Mouse (Mus musculus) intestine, embryonic 14.5 days (tissue): ENCODE results near the gene Tsen54. TPM values are rescaled to one million over a fixed set of nuclear protein-coding genes. Genes with fewer than 3 reads are reported as not detected.

Experiments
- ATAC-seq: fragments of 200-750 bp; cut with Nextera tagmentation; replicated peaks from 2 replicates; pipeline ENCODE4 v1.8.0; 2017; ENCODE audit warnings: low read depth, moderate number of reproducible peaks, moderate TSS enrichment, moderate library complexity; ENCODE audit not compliant: low FRiP score, low TSS enrichment
- DNase-seq: peaks from one replicate; pipeline ENCODE4 v3.0.0-alpha.2; 2018; ENCODE audit warnings: low spot score
- H3K27ac ChIP-seq: fragments of 300-500 bp; sonication (generic); 2 replicates; pipeline ENCODE4 v1.5.1; 2014; ENCODE audit warnings: low read depth, mild to moderate bottlenecking, control low read depth
- H3K27me3 ChIP-seq: fragments of 300-500 bp; sonication (generic); replicated peaks from 2 replicates; pipeline ENCODE4 v1.6.1; 2014; ENCODE audit warnings: low read length, control low read depth; ENCODE audit not compliant: control insufficient read depth, insufficient read depth
- H3K36me3 ChIP-seq: fragments of 300-500 bp; sonication (generic); 2 replicates; pipeline ENCODE4 v1.6.1; 2014; ENCODE audit warnings: low read length, control low read depth; ENCODE audit not compliant: control insufficient read depth, insufficient read depth
- H3K4me1 ChIP-seq: fragments of 300-500 bp; sonication (generic); replicated peaks from 2 replicates; pipeline ENCODE4 v1.6.1; 2014; ENCODE audit warnings: low read length, control low read depth, mixed read lengths; ENCODE audit not compliant: control insufficient read depth, insufficient read depth
- H3K4me2 ChIP-seq: fragments of 300-500 bp; sonication (generic); 2 replicates; pipeline ENCODE4 v1.6.1; 2014; ENCODE audit warnings: low read length
- H3K4me3 ChIP-seq: fragments of 300-500 bp; sonication (generic); 2 replicates; pipeline ENCODE4 v1.5.1; 2014; ENCODE audit warnings: low read depth, low read length, control low read depth, mixed read lengths
- H3K9ac ChIP-seq: fragments of 300-500 bp; sonication (generic); 2 replicates; pipeline ENCODE4 v1.6.1; 2014; ENCODE audit warnings: mild to moderate bottlenecking, low read length
- H3K9me3 ChIP-seq: fragments of 300-500 bp; sonication (generic); 2 replicates; pipeline ENCODE4 v1.6.1; 2016; ENCODE audit warnings: low read length, control low read depth; ENCODE audit not compliant: control insufficient read depth
- WGBS: fragments of 180-500 bp; shearing (Covaris S2); extraction: QIAGEN DNeasy Blood & Tissue Kit; methylation state at CpG from one replicate; pipeline ENCODE4 v1.1.7; 2014; 5-methylcytosine and 5-hydroxymethylcytosine counted together
- polyA plus RNA-seq: library from polyadenylated mRNA; unstranded; fragments of >200 nt; fragmentation: Nextera tagmentation; extraction: Ambion mirVana; gene quantifications from 2 replicates; pipeline ENCODE4 v1.2.1, GENCODE M21; 2014

Gene Tsen54
- polyA plus RNA-seq, 1 experiment from 2014 or later: 30.7 TPM

DNA sequence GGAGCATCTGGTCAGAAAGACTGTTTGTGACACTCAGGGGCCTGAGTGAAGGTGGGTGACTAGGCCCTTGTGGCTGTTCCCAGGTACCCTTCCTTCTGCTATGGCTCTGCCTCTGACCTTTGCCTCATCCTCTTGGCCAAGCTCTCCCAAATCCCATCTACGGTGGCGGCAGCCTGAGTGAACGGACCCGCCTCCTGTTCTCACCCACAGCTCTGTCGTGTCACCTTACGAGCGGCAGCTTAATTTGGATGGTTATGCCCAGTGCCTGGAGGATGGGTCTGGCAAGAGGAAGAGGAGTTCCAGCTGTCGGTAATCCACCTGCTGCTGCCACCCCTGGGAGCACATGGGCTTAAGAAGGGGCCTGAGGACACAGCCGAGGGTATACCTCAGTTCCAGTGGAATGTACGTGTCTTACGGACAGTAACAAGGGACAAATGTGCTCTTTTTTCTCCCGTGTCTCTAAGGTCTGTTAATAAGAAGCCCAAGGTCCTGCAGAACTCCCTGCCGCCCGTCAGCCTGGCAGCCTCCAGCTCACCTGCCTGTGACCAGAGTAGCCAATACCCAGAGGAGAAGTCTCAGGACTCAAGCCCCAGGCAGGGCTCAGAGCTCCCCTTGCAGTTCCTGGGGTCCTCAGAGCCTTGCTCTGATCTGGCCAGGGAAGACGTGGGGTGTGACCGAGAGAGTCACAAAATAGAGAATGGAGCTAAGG, 5.5 kb downstream of the Tsen54 start:
- Histone ChIP-seq H3K27me3 (peaks cover 4% of the 10 kb centered on the region; the same call in 1 of the 2 replicates), H3K9me3 (no peaks in the 10 kb centered on the region), H3K27ac (no peak overlapping the region), H3K36me3 (peaks cover 36% of the 10 kb centered on the region), H3K4me1 (peaks cover 8% of the 10 kb centered on the region), H3K4me3 (no peak overlapping the region), H3K9ac (no peak overlapping the region), H3K4me2 (no peak overlapping the region)
- DNase-seq (no peak), ATAC-seq (no peak)
- WGBS: 91% methylated on average over 16 of the region's 16 CpGs

DNA sequence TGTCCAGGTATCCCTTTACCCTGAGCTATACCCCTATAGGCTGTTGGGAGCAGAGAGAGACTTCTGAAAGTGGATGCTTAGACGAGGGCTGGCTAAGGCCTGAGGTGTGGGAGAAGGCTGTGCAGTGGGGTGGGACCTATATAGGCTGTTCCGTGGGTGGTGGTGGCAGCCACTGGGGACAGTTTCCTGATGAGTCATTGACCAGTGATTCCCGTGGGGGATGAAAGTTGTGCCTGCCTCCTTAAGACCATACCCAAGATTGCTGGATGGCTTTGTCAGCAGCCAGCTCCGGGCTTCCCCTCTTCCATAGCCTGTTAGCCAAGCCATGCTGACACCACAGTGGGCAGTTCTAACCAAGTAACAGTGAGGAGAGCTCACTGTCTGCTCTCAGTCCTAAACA, 6.5 kb downstream of the Tsen54 start:
- 76% methylated on average over 4 of the region's 4 CpGs for WGBS
- H3K36me3 ChIP-seq: peaks cover 36% of the 10 kb centered on the region
- peaks cover 4% of the 10 kb centered on the region; the same call in 1 of the 2 replicates for H3K27me3 ChIP-seq
- H3K4me2 ChIP-seq: no peak overlapping the region
- no peak overlapping the region for H3K4me3 ChIP-seq
- no peak overlapping the region for H3K27ac ChIP-seq
- ATAC-seq (no peak), DNase-seq (no peak)
- H3K4me1 ChIP-seq: peaks cover 3% of the 10 kb centered on the region; the same call in 1 of the 2 replicates
- H3K9ac ChIP-seq: no peak overlapping the region
- H3K9me3 ChIP-seq: no peaks in the 10 kb centered on the region

DNA sequence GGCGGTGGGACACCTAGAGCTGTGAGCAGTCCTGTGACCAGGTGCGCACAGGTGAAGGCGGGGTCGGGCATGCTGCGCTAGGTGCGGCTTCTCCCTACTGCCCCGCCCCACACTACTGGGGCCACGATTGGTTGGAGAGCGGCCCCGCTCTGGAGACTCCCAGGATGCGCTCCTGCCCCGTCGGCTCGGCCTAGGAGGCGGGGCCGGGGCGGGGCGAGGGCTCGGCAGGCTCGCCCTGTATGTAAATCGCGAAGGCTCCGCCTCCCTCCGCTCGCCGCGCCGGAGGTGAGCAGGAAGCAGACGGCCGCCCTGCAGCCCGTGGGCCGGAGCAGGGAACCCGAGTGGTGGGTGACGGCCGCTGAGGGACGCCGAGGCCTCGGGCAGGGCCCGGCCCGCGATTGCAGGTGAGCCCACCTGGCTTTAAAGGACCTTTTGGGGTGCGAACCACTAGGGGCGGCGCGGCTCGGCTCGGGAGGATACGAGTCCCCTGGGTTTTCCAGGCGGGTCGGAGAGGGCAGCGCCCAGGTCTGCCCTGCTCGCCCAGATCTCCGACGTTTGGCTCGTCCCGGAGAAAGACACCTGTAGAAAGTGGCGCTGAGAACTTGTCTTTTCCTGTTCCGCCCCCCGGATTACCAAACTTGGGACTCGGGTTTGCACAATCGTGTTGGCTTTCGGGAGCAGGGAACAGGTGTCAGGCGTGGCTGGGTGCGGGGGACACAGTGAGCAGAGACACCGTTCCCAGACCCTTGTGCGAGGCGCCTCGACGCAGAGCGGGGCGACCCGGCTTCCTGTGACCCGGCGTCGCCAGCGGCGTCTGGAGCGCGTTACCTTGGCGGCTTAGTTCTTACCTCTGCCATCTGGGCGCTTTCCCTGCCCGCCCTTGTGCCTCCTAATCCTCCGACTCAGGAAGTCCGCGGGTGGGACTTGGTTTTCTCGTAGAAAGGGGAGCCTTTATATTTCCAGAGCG, 9.5 kb downstream of the Tsen54 start, which contains the start of gene Llgl2:
Gene Llgl2 (plus strand): TSS at position 276 of the 967 bp plus-strand sequence.
- Histone ChIP-seq H3K4me3 (peak within 1 kb of the TSS; percentile 67), H3K27ac (peak within 1 kb of the TSS; percentile 64), H3K9me3 (no peaks in the 10 kb centered on the region), H3K36me3 (peaks cover 32% of the 10 kb centered on the region), H3K4me1 (peaks cover 10% of the 10 kb centered on the region), H3K9ac (peak within 1 kb of the TSS; percentile 63), H3K4me2 (peak within 1 kb of the TSS; percentile 93), H3K27me3 (peaks cover 4% of the 10 kb centered on the region; the same call in 1 of the 2 replicates)
- peak; percentile 94 for ATAC-seq
- under 1% methylated on average over 87 of the region's 87 CpGs for WGBS
- DNase-seq: peak; percentile 89

DNA sequence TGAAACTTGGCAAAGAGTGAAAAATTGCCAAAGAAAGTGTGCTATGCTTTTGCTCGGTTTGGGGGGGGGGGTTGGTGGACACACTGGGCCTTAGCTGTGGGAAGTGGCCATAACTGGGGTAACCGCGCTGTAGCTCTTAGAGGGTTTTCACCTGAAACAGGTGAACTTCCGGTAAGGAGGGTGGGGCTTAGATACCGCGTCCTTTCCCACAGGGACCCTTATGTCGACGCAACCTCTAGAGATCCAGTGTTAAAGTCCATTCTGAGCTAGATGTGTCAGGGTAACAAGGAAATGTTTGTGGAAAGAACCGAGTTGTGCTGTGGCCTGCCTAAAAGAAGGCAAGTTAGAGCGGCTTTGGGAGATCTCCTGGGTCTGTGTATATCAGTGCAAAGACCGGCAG, 10.3 kb downstream of the Tsen54 start:
- peaks cover 13% of the 10 kb centered on the region for H3K4me1 ChIP-seq
- H3K27me3 ChIP-seq: peaks cover 4% of the 10 kb centered on the region; the same call in 1 of the 2 replicates
- peak overlapping the region; percentile 67 for H3K4me3 ChIP-seq
- peak overlapping the region; percentile 64 for H3K27ac ChIP-seq
- H3K36me3 ChIP-seq: peaks cover 29% of the 10 kb centered on the region
- peak overlapping the region; percentile 93 for H3K4me2 ChIP-seq
- ATAC-seq (no peak), DNase-seq (no peak)
- 13% methylated on average over 11 of the region's 11 CpGs for WGBS
- H3K9me3 ChIP-seq: no peaks in the 10 kb centered on the region
- peak overlapping the region; percentile 63 for H3K9ac ChIP-seq

DNA sequence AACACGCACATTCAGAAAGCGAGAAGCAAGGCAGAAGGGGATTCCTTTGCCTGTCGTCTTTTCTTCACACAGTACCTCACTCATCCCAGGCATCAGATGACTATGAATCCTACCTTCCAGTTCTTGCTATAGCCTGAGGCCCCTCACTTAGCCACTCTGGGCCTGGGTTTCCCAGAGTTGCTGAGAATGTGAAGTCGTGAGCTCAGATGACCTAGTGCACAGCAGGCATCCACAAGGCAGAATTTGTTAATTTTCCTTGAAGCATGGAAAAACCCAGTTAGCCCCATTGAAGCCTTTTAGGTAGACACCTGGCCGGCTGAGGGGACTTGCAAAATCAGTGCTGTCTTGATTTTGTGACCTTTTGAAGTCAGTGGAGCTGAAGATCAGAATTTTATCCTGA, 12.0 kb downstream of the Tsen54 start:
- Histone ChIP-seq H3K27ac (no peak overlapping the region), H3K36me3 (peaks cover 13% of the 10 kb centered on the region), H3K4me1 (peaks cover 23% of the 10 kb centered on the region), H3K4me2 (no peak overlapping the region), H3K9me3 (no peaks in the 10 kb centered on the region), H3K4me3 (no peak overlapping the region), H3K27me3 (peaks cover 4% of the 10 kb centered on the region; the same call in 1 of the 2 replicates), H3K9ac (no peak overlapping the region)
- no peak for DNase-seq
- no peak for ATAC-seq
- WGBS: 51% methylated on average over 5 of the region's 5 CpGs

DNA sequence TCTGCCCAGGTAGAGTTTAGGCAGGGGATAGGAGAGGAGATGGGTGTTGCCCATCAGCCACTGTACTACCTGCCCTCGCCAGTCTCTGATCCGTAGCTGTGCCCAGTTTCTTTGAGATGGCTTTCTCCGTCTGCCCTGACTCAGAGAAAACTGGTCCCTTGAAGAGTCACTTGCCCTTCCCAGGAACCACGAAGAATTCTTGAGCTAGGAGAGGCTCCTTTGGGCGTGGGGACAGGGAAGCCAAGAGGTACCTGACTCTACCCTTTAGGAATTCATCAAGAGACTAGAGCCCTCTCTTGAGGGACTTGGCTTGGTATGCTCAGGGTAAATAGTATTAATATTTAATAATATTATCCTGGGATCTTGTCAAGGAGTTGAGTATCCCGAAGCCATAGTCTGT, 13.1 kb downstream of the Tsen54 start:
- peaks cover 35% of the 10 kb centered on the region for H3K4me1 ChIP-seq
- no peak overlapping the region for H3K27ac ChIP-seq
- H3K36me3 ChIP-seq: peaks cover 3% of the 10 kb centered on the region
- 79% methylated on average over 6 of the region's 6 CpGs for whole genome bisulfite sequencing
- H3K9me3 ChIP-seq: no peaks in the 10 kb centered on the region
- DNase-seq (no peak), ATAC-seq (no peak)
- peaks cover 4% of the 10 kb centered on the region; the same call in 1 of the 2 replicates for H3K27me3 ChIP-seq
- no peak overlapping the region for H3K9ac ChIP-seq
- no peak overlapping the region for H3K4me2 ChIP-seq
- no peak overlapping the region for H3K4me3 ChIP-seq

DNA sequence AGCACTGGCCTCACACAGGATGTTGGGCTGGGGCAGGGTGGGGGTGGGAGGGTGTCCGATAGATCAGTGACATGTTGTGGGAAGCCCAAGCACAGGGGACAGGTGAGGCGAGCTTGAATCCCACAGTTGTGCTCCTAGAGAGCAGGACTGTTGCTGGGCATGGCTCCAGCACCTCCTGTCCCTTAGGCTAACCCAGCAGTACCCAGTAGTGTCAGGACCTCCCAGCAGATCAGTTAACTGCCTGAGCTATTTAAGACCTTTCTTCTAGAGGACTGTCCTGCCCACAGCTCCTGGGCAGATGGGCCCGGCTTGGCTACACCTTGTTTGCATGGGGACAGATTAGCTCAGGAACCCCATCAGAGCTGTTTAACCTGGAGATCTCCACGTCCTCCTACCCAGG, 14.5 kb downstream of the Tsen54 start:
- Histone ChIP-seq H3K4me2 (no peak overlapping the region), H3K9ac (no peak overlapping the region), H3K4me3 (no peak overlapping the region), H3K9me3 (no peaks in the 10 kb centered on the region), H3K27ac (no peak overlapping the region), H3K27me3 (peaks cover 4% of the 10 kb centered on the region; the same call in 1 of the 2 replicates), H3K36me3 (no peaks in the 10 kb centered on the region), H3K4me1 (peaks cover 49% of the 10 kb centered on the region)
- DNase-seq (no peak), ATAC-seq (no peak)
- 65% methylated on average over 4 of the region's 4 CpGs for WGBS

DNA sequence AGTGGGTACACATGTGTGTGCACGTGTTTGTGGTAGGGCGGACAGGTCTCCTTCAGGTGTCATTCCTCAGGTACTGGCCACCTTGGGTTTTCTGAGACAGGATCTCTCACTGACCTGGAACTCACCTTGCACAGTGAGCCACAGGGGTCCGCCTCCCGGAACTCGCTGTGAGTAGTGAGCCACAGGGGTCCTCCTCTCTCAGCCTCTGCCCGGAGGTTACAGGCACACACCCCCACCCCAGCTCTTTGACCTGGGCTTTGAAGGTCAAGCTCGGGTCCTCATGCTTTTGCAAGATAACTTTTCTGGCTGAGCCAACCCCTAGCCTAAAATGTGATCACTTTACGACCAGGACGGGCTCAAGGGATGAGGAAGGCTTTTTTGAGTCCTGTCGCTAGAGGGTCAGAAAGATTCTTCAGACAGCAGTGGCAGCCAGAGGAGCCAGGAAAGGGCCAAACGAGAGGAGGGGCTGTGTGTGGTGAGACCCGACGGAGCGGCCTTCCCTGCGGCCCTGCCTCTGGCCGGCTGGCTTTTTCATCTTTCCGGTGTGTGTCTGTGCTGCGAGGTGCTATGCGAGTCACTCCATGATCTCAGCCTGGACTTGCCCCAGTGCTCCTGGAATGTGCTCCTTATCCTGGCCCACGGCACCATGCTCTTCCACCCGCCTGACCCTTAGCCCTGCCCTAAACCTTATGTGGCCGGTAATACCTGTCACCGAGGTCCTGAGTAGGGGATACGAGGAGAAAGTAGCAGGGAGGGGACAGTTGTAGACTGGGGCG, 16.2 kb downstream of the Tsen54 start:
- no peak overlapping the region for H3K4me2 ChIP-seq
- H3K9ac ChIP-seq: no peak overlapping the region
- 28% methylated on average over 25 of the region's 25 CpGs for WGBS

More for the DNA sequence above, 16.2 kb downstream of the Tsen54 start:
- no peak for DNase-seq
- H3K9me3 ChIP-seq: no peaks in the 10 kb centered on the region
- peaks cover 52% of the 10 kb centered on the region for H3K4me1 ChIP-seq
- H3K27me3 ChIP-seq: no peaks in the 10 kb centered on the region
- no peak for ATAC-seq
- no peak overlapping the region for H3K4me3 ChIP-seq
- no peak overlapping the region for H3K27ac ChIP-seq
- H3K36me3 ChIP-seq: no peaks in the 10 kb centered on the region
